Mouse (Mus musculus) MEL (cell line): ENCODE data around the gene Prkcb. TPM values are rescaled to one million over a fixed set of nuclear protein-coding genes. Genes with fewer than 3 reads are reported as not detected.

Experiments
- DNase-seq: peaks from one replicate; pipeline ENCODE4 v3.0.0; 2011; ENCODE audit warnings: low read depth, low spot score
- H3K27ac ChIP-seq: 2 replicates; pipeline ENCODE4 v1.5.1; 2012; ENCODE audit warnings: low read depth, mild to moderate bottlenecking, control low read depth, low read length, moderate library complexity; ENCODE audit not compliant: control insufficient read depth
- H3K27me3 ChIP-seq, 2 experiments: fragments of 150-350 bp in 1 of 2; sonication (generic) in 1 of 2; 2 replicates each; pipeline ENCODE4 v1.6.1; 2012; ENCODE audit warnings: low read length in 2 of 2, mild to moderate bottlenecking in 2 of 2, improper control_type of control experiment in 1 of 2, moderate library complexity in 1 of 2; ENCODE audit not compliant: insufficient read depth in 2 of 2, control insufficient read depth in 1 of 2
- H3K36me3 ChIP-seq, 2 experiments: 2 replicates each; pipeline ENCODE4 v1.6.1; 2012 to 2014; ENCODE audit warnings: low read length in 2 of 2, improper control_type of control experiment in 1 of 2, inconsistent platforms in 1 of 2, mild to moderate bottlenecking in 1 of 2; ENCODE audit not compliant: insufficient read depth in 2 of 2, control insufficient read depth in 1 of 2
- H3K4me1 ChIP-seq, 2 experiments: fragments of 150-350 bp in 1 of 2; sonication (generic) in 1 of 2; 2 replicates each; pipeline ENCODE4 v1.6.1; 2012; ENCODE audit warnings: low read length in 2 of 2, improper control_type of control experiment in 1 of 2, mild to moderate bottlenecking in 1 of 2; ENCODE audit not compliant: insufficient read depth in 2 of 2, control insufficient read depth in 1 of 2
- H3K4me3 ChIP-seq, 2 experiments: fragments of 150-350 bp in 1 of 2; sonication (generic) in 1 of 2; 2 replicates each; pipeline ENCODE4 v1.5.1; 2012; ENCODE audit warnings: low read depth in 2 of 2, low read length in 2 of 2, mild to moderate bottlenecking in 2 of 2, moderate library complexity in 2 of 2, control low read depth in 1 of 2, improper control_type of control experiment in 1 of 2; ENCODE audit not compliant: control insufficient read depth in 1 of 2, insufficient read depth in 1 of 2
- H3K79me2 ChIP-seq: 2 replicates; pipeline ENCODE4 v1.6.1; 2012; ENCODE audit warnings: mild to moderate bottlenecking, low read length, moderate library complexity; ENCODE audit not compliant: control insufficient read depth, poor library complexity, insufficient read depth
- H3K9ac ChIP-seq: 2 replicates; pipeline ENCODE4 v1.6.1; 2012; ENCODE audit warnings: low read depth, mild to moderate bottlenecking, control low read depth, low read length, moderate library complexity; ENCODE audit not compliant: control insufficient read depth, poor library complexity, severe bottlenecking
- H3K9me3 ChIP-seq: fragments of 150-350 bp; sonication (generic); replicated peaks from 2 replicates; pipeline ENCODE4 v1.6.1; 2012; ENCODE audit warnings: mild to moderate bottlenecking, low read length, improper control_type of control experiment, moderate library complexity; ENCODE audit not compliant: insufficient read depth
- CHD1 ChIP-seq: IDR thresholded peaks from 2 replicates; pipeline ENCODE4 v1.6.1; 2012; ENCODE audit warnings: low read depth, mild to moderate bottlenecking, inconsistent platforms, low read length, improper control_type of control experiment
- CTCF ChIP-seq, 3 experiments: IDR thresholded peaks in 2 of 3; conservative IDR thresholded peaks in 1 of 3; 2 replicates each; pipeline ENCODE4 v1.5.1; 2011 to 2012; ENCODE audit warnings: low read length in 3 of 3, low read depth in 2 of 3, mild to moderate bottlenecking in 2 of 3, improper control_type of control experiment in 1 of 3, inconsistent platforms in 1 of 3, mixed read lengths in 1 of 3, moderate library complexity in 1 of 3; ENCODE audit not compliant: control insufficient read depth in 1 of 3, insufficient read depth in 1 of 3, poor library complexity in 1 of 3, severe bottlenecking in 1 of 3
- E2F4 ChIP-seq: IDR thresholded peaks from 2 replicates; pipeline ENCODE4 v1.6.1; 2011; ENCODE audit warnings: low read depth, low read length, improper control_type of control experiment, borderline replicate concordance
- EP300 ChIP-seq, 2 experiments: IDR thresholded peaks; 2 replicates each; pipeline ENCODE4 v1.6.1; 2011; ENCODE audit warnings: improper control_type of control experiment in 2 of 2, low read length in 2 of 2, low read depth in 1 of 2, mild to moderate bottlenecking in 1 of 2
- GABPA ChIP-seq: IDR thresholded peaks from 2 replicates; pipeline ENCODE4 v1.6.1; 2012; ENCODE audit warnings: low read depth, mild to moderate bottlenecking, inconsistent platforms, low read length, improper control_type of control experiment, moderate library complexity
- MAX ChIP-seq: IDR thresholded peaks from 2 replicates; pipeline ENCODE4 v1.6.1; 2011; ENCODE audit warnings: low read length, improper control_type of control experiment
- MEF2A ChIP-seq: IDR thresholded peaks from 2 replicates; pipeline ENCODE4 v1.6.1; 2014; ENCODE audit warnings: low read depth, mild to moderate bottlenecking, inconsistent platforms, low read length, improper control_type of control experiment; ENCODE audit not compliant: poor library complexity, insufficient replicate concordance, severe bottlenecking; ENCODE audit errors: extremely low read depth
- MYB ChIP-seq: IDR thresholded peaks from 2 replicates; pipeline ENCODE4 v1.6.1; 2011; ENCODE audit warnings: mild to moderate bottlenecking, low read depth, low read length, improper control_type of control experiment
- MYC ChIP-seq: IDR thresholded peaks from 2 replicates; pipeline ENCODE4 v1.6.1; 2011; ENCODE audit warnings: low read depth, mild to moderate bottlenecking, low read length, improper control_type of control experiment, moderate library complexity
- NRF1 ChIP-seq: IDR thresholded peaks from 2 replicates; pipeline ENCODE4 v1.6.1; 2014; ENCODE audit warnings: low read depth, mild to moderate bottlenecking, inconsistent platforms, low read length, improper control_type of control experiment, moderate library complexity; ENCODE audit not compliant: poor library complexity, insufficient read depth, severe bottlenecking
- POLR2A ChIP-seq, 2 experiments: IDR thresholded peaks; 2 replicates each; pipeline ENCODE4 v1.6.1; 2011 to 2012; ENCODE audit warnings: low read length in 2 of 2, mild to moderate bottlenecking in 2 of 2, control low read depth in 1 of 2, improper control_type of control experiment in 1 of 2, low read depth in 1 of 2, moderate library complexity in 1 of 2; ENCODE audit not compliant: control insufficient read depth in 1 of 2, insufficient read depth in 1 of 2, poor library complexity in 1 of 2
- POLR2AphosphoS5 ChIP-seq: IDR thresholded peaks from 2 replicates; pipeline ENCODE4 v1.6.1; 2012; ENCODE audit warnings: low read depth, borderline replicate concordance, mild to moderate bottlenecking, inconsistent platforms, low read length, moderate library complexity, mixed read lengths
- RAD21 ChIP-seq: IDR thresholded peaks from 2 replicates; pipeline ENCODE4 v1.6.1; 2011; ENCODE audit warnings: mild to moderate bottlenecking, low read depth, low read length, improper control_type of control experiment
- RCOR1 ChIP-seq: IDR thresholded peaks from 2 replicates; pipeline ENCODE4 v1.6.1; 2012; ENCODE audit warnings: low read depth, mild to moderate bottlenecking, inconsistent platforms, low read length, improper control_type of control experiment
- SIN3A ChIP-seq: IDR thresholded peaks from 2 replicates; pipeline ENCODE4 v1.6.1; 2012; ENCODE audit warnings: low read length, improper control_type of control experiment, inconsistent platforms
- TAL1 ChIP-seq: IDR thresholded peaks from 2 replicates; pipeline ENCODE4 v1.6.1; 2012; ENCODE audit warnings: mild to moderate bottlenecking, inconsistent platforms, low read length, moderate library complexity, mixed read lengths
- UBTF ChIP-seq: IDR thresholded peaks from 2 replicates; pipeline ENCODE4 v1.6.1; 2012; ENCODE audit warnings: low read depth, mild to moderate bottlenecking, inconsistent platforms, low read length, improper control_type of control experiment, moderate library complexity, borderline replicate concordance; ENCODE audit not compliant: insufficient read depth
- USF2 ChIP-seq, 2 experiments: IDR thresholded peaks; 2 replicates each; pipeline ENCODE4 v1.6.1; 2011 to 2012; ENCODE audit warnings: improper control_type of control experiment in 2 of 2, low read length in 2 of 2, borderline replicate concordance in 1 of 2, inconsistent platforms in 1 of 2, low read depth in 1 of 2, mild to moderate bottlenecking in 1 of 2; ENCODE audit not compliant: insufficient read depth in 1 of 2
- ZC3H11A ChIP-seq: IDR thresholded peaks from 2 replicates; pipeline ENCODE4 v1.6.1; 2012; ENCODE audit warnings: low read depth, mild to moderate bottlenecking, inconsistent platforms, low read length, improper control_type of control experiment
- ZKSCAN1 ChIP-seq: IDR thresholded peaks from 2 replicates; pipeline ENCODE4 v1.6.1; 2012; ENCODE audit warnings: low read depth, mild to moderate bottlenecking, inconsistent platforms, low read length, improper control_type of control experiment, moderate library complexity
- ZNF384 ChIP-seq: IDR thresholded peaks from 2 replicates; pipeline ENCODE4 v1.6.1; 2012; ENCODE audit warnings: low read depth, mild to moderate bottlenecking, inconsistent platforms, low read length, improper control_type of control experiment
- polyA plus RNA-seq, 2 experiments: library from polyadenylated mRNA; stranded (reverse) in 1 of 2; unstranded in 1 of 2; fragments of >175 nt in 1 of 2; fragments of >200 nt in 1 of 2; gene quantifications; 2 replicates each; pipeline versions ENCODE4 v1.2.1 to v1.2.4; 2012; ENCODE audit warnings: low replicate concordance in 2 of 2, low read depth in 1 of 2; ENCODE audit not compliant: insufficient read length in 2 of 2, insufficient read depth in 1 of 2, missing spikeins in 1 of 2
- total RNA-seq: library from RNA; depleted of rRNA; stranded (reverse); fragments of 300-350 nt; gene quantifications from 2 replicates; pipeline ENCODE4 v1.2.3, GENCODE M21; 2012

Gene Prkcb
- total and polyA plus RNA-seq, 3 experiments = not detected

- Histone ChIP-seq H3K9me3 (no peaks in the 10 kb centered on the region), H3K27ac (no peak overlapping the region), H3K4me1 (no peaks in the 10 kb centered on the region), H3K4me3 (no peak overlapping the region), H3K27me3 (no peaks in the 10 kb centered on the region), H3K79me2 (no peaks in the 10 kb centered on the region), H3K9ac (no peak overlapping the region), H3K36me3 (no peaks in the 10 kb centered on the region)
- TF ChIP-seq ZC3H11A (no peak), CTCF (IDR thresholded peaks at IDR 0.05 in 2 of 3, conservative IDR thresholded peaks at IDR 0.05 in 1 of 3; ENCODE audit: control insufficient read depth in 1 of 3, insufficient read depth in 1 of 3, low read depth in 2 of 3, low read length in 3 of 3, poor library complexity in 1 of 3, severe bottlenecking in 1 of 3) (no peak), POLR2A (IDR thresholded peaks at IDR 0.05; ENCODE audit: control insufficient read depth in 1 of 2, insufficient read depth in 1 of 2, low read depth in 1 of 2, low read length in 2 of 2, poor library complexity in 1 of 2) (no peak), UBTF (no peak), USF2 (IDR thresholded peaks at IDR 0.05; ENCODE audit: borderline replicate concordance in 1 of 2, insufficient read depth in 1 of 2, low read depth in 1 of 2, low read length in 2 of 2) (no peak), MYB (no peak), CHD1 (no peak), GABPA (no peak), ZNF384 (no peak), MYC (no peak), SIN3A (no peak), RAD21 (no peak), EP300 (IDR thresholded peaks at IDR 0.05; ENCODE audit: low read depth in 1 of 2, low read length in 2 of 2) (no peak)
- TF ChIP-seq, all 39 proteins: peak for 0
- DNase-seq = no peak
Measured at GRCm38 (mm10) chr7:122652523-122652922, 364.0 kb downstream of the Prkcb start.

- TF ChIP-seq USF2 (IDR thresholded peaks at IDR 0.05; ENCODE audit: borderline replicate concordance in 1 of 2, insufficient read depth in 1 of 2, low read depth in 1 of 2, low read length in 2 of 2) (no peak), UBTF (no peak), GABPA (no peak), TAL1 (no peak), MEF2A (no peak), POLR2AphosphoS5 (no peak), POLR2A (IDR thresholded peaks at IDR 0.05; ENCODE audit: control insufficient read depth in 1 of 2, insufficient read depth in 1 of 2, low read depth in 1 of 2, low read length in 2 of 2, poor library complexity in 1 of 2) (no peak), NRF1 (no peak), E2F4 (no peak), ZKSCAN1 (no peak), RCOR1 (no peak), MAX (no peak)
- H3K27me3 ChIP-seq = no peaks in the 10 kb centered on the region
- H3K79me2 ChIP-seq = no peaks in the 10 kb centered on the region
- no peak overlapping the region for H3K9ac ChIP-seq
- no peaks in the 10 kb centered on the region for H3K9me3 ChIP-seq
- no peak overlapping the region for H3K27ac ChIP-seq
- no peaks in the 10 kb centered on the region for H3K36me3 ChIP-seq
- no peak for DNase-seq
- no peaks in the 10 kb centered on the region for H3K4me1 ChIP-seq
- no peak overlapping the region for H3K4me3 ChIP-seq
Measured at GRCm38 (mm10) chr7:122656671-122657070, 368.1 kb downstream of the Prkcb start.
